Mouse (Mus musculus) ES-Bruce4 (cell line): ENCODE results near the gene Tia1. TPM values are rescaled to one million over a fixed set of nuclear protein-coding genes. Genes with fewer than 3 reads are reported as not detected.

ENCODE experiments used
- H3K27ac ChIP-seq: 2 replicates; pipeline ENCODE4 v1.5.1; 2012; ENCODE audit warnings: low read length, inconsistent platforms; ENCODE audit not compliant: insufficient read depth
- H3K27me3 ChIP-seq: 2 replicates; pipeline ENCODE4 v1.6.1; 2012; ENCODE audit warnings: mild to moderate bottlenecking, low read length, inconsistent platforms; ENCODE audit not compliant: control insufficient read depth, poor library complexity, insufficient read depth, severe bottlenecking
- H3K36me3 ChIP-seq: 2 replicates; pipeline ENCODE4 v1.6.1; 2012; ENCODE audit warnings: inconsistent platforms, mild to moderate bottlenecking, low read length, moderate library complexity; ENCODE audit not compliant: control insufficient read depth, poor library complexity, insufficient read depth, severe bottlenecking
- H3K4me1 ChIP-seq: one replicate; pipeline ENCODE4 v1.8.1; 2011; ENCODE audit warnings: low read length; ENCODE audit not compliant: control insufficient read depth, insufficient read depth
- H3K4me3 ChIP-seq: 2 replicates; pipeline ENCODE4 v1.5.1; 2011; ENCODE audit warnings: low read depth, mild to moderate bottlenecking, low read length
- H3K9ac ChIP-seq: 2 replicates; pipeline ENCODE4 v1.6.1; 2012; ENCODE audit warnings: low read depth, mild to moderate bottlenecking, inconsistent platforms; ENCODE audit not compliant: poor library complexity, severe bottlenecking
- H3K9me3 ChIP-seq: replicated peaks from 2 replicates; pipeline ENCODE4 v1.6.1; 2012; ENCODE audit warnings: mild to moderate bottlenecking, low read length, inconsistent platforms; ENCODE audit not compliant: control insufficient read depth, poor library complexity, insufficient read depth, severe bottlenecking
- CTCF ChIP-seq: IDR thresholded peaks from one replicate; pipeline ENCODE4 v1.8.1; 2011; ENCODE audit warnings: low read depth, low read length
- EP300 ChIP-seq: IDR thresholded peaks from 2 replicates; pipeline ENCODE4 v1.6.1; 2011; ENCODE audit warnings: low read depth, low read length; ENCODE audit not compliant: insufficient read depth
- POLR2A ChIP-seq: IDR thresholded peaks from one replicate; pipeline ENCODE4 v1.8.1; 2011; ENCODE audit warnings: low read length; ENCODE audit not compliant: insufficient read depth
- polyA plus RNA-seq: library from polyadenylated mRNA; stranded (reverse); fragments of >200 nt; gene quantifications from 2 replicates; pipeline ENCODE4 v1.2.4, GENCODE M21; 2011; ENCODE audit warnings: low read depth; ENCODE audit not compliant: missing spikeins, insufficient read depth, insufficient read length

Gene Tia1
- polyA plus RNA-seq, 1 experiment = 79.7 TPM

GRCm38 (mm10) chr6:86404996-86405395 is 977 bp downstream of the Tia1 start:
- Histone ChIP-seq H3K27ac (peak overlapping the region; percentile 58), H3K36me3 (peaks cover 9% of the 10 kb centered on the region), H3K9ac (peak overlapping the region; percentile 74), H3K4me1 (peaks cover 3% of the 10 kb centered on the region), H3K9me3 (no peaks in the 10 kb centered on the region), H3K4me3 (peak overlapping the region; percentile 68), H3K27me3 (no peaks in the 10 kb centered on the region)
- TF ChIP-seq CTCF (no peak), EP300 (no peak), POLR2A (no peak)

- Histone ChIP-seq H3K27ac (no peak overlapping the region), H3K4me3 (no peak overlapping the region), H3K9ac (no peak overlapping the region), H3K9me3 (no peaks in the 10 kb centered on the region), H3K27me3 (no peaks in the 10 kb centered on the region), H3K36me3 (peaks cover 9% of the 10 kb centered on the region), H3K4me1 (peaks cover 3% of the 10 kb centered on the region)
- TF ChIP-seq EP300 = no peak
- no peak for TF ChIP-seq POLR2A
- TF ChIP-seq CTCF = no peak
Measured at GRCm38 (mm10) chr6:86406306-86406705, 2.3 kb downstream of the Tia1 start.

- no peak overlapping the region for H3K4me3 ChIP-seq
- H3K4me1 ChIP-seq = no peaks in the 10 kb centered on the region
- no peak for TF ChIP-seq CTCF
- no peak for TF ChIP-seq EP300
- no peak for TF ChIP-seq POLR2A
- H3K27ac ChIP-seq = no peak overlapping the region
- H3K9me3 ChIP-seq = no peaks in the 10 kb centered on the region
- H3K9ac ChIP-seq = no peak overlapping the region
- H3K27me3 ChIP-seq = no peaks in the 10 kb centered on the region
- peaks cover 32% of the 10 kb centered on the region for H3K36me3 ChIP-seq
Measured at GRCm38 (mm10) chr6:86418711-86419110, 14.7 kb downstream of the Tia1 start.

- Histone ChIP-seq H3K4me3 (no peak overlapping the region), H3K9me3 (no peaks in the 10 kb centered on the region), H3K27ac (no peak overlapping the region), H3K27me3 (no peaks in the 10 kb centered on the region), H3K4me1 (no peaks in the 10 kb centered on the region), H3K36me3 (peaks cover 33% of the 10 kb centered on the region), H3K9ac (no peak overlapping the region)
- no peak for TF ChIP-seq POLR2A
- TF ChIP-seq CTCF = no peak
- no peak for TF ChIP-seq EP300
Measured at GRCm38 (mm10) chr6:86419239-86419638, 15.2 kb downstream of the Tia1 start.

- H3K4me3 ChIP-seq = no peak overlapping the region
Measured at GRCm38 (mm10) chr6:86420491-86420890, 16.5 kb downstream of the Tia1 start.

GRCm38 (mm10) chr6:86426358-86426757 is 22.3 kb downstream of the Tia1 start, which contains the start of gene Gm44790:
Gm44790 (plus strand) TSS chr6:86426658.
- H3K4me1 ChIP-seq = no peaks in the 10 kb centered on the region
- TF ChIP-seq EP300 (no peak), CTCF (no peak), POLR2A (no peak)
- H3K27me3 ChIP-seq = no peaks in the 10 kb centered on the region
- H3K9me3 ChIP-seq = no peaks in the 10 kb centered on the region
- no peak within 1 kb of the TSS for H3K9ac ChIP-seq
- no peak within 1 kb of the TSS for H3K27ac ChIP-seq
- no peak within 1 kb of the TSS for H3K4me3 ChIP-seq
- H3K36me3 ChIP-seq = peaks cover 30% of the 10 kb centered on the region

More at GRCm38 (mm10) chr6:86420491-86420890, 16.5 kb downstream of the Tia1 start:
- TF ChIP-seq POLR2A (no peak), CTCF (peak; percentile 92), EP300 (no peak)
- H3K27me3 ChIP-seq = no peaks in the 10 kb centered on the region
- peaks cover 40% of the 10 kb centered on the region for H3K36me3 ChIP-seq
- no peak overlapping the region for H3K27ac ChIP-seq
- H3K4me1 ChIP-seq = no peaks in the 10 kb centered on the region
- no peaks in the 10 kb centered on the region for H3K9me3 ChIP-seq
- H3K9ac ChIP-seq = no peak overlapping the region
